Mouse (Mus musculus): Measurements from ENCODE around the gene Artn. TPM values are rescaled to one million over a fixed set of nuclear protein-coding genes. Genes with fewer than 3 reads are reported as not detected.

The Artn gene
- polyA plus RNA-seq, 1 experiment from 2014 or later, result 3.2 TPM

GRCm38 (mm10) chr4:117878301-117878700 lies 51.3 kb downstream of the Artn start:
- Histone ChIP-seq H3K36me3 (ENCODE audit: insufficient read depth, low read length) (no peaks in the 10 kb centered on the region), H3K9ac (replicated peaks; ENCODE audit: low read depth) (no peak overlapping the region), H3K9me3 (ENCODE audit: low read length) (no peaks in the 10 kb centered on the region), H3K4me1 (ENCODE audit: insufficient read depth, low read depth, low read length) (no peaks in the 10 kb centered on the region), H3K27me3 (replicated peaks; ENCODE audit: insufficient read depth, low read length) (no peaks in the 10 kb centered on the region), H3K27ac (ENCODE audit: low read length) (no peak overlapping the region), H3K4me3 (ENCODE audit: low read depth, low read length) (no peak overlapping the region), H3K4me2 (replicated peaks; ENCODE audit: low read depth, low read length) (no peak overlapping the region)
- WGBS, result 54% methylated on average over 9 of the region's 10 CpGs
- ATAC-seq (no peak), DNase-seq (ENCODE audit: low spot score) (no peak)
- TF ChIP-seq EP300 (IDR thresholded peaks at IDR 0.05) (no peak), CTCF (IDR thresholded peaks at IDR 0.05) (no peak)

Other genes starting within 250 kb of the Artn start
- gene Dmap1, start 247.5 kb downstream of the Artn start, polyA plus RNA-seq (2015; fragmentation: Nextera tagmentation; extraction: Ambion mirVana), result 37.0 and 37.8 TPM in 2 replicates
- gene Gm12845, start 205.4 kb downstream of the Artn start, polyA plus RNA-seq (2015; fragmentation: Nextera tagmentation; extraction: Ambion mirVana), result not detected in 2 replicates
- not detected in 2 replicates for gene Klf17, start 164.1 kb downstream of the Artn start, polyA plus RNA-seq (2015; fragmentation: Nextera tagmentation; extraction: Ambion mirVana)
- gene Slc6a9, start 95.3 kb downstream of the Artn start, polyA plus RNA-seq (2015; fragmentation: Nextera tagmentation; extraction: Ambion mirVana), result 17.3 and 19.1 TPM in 2 replicates
- 4.5 TPM in 2 replicates for gene Ccdc24, start 57.2 kb downstream of the Artn start, polyA plus RNA-seq (2015; fragmentation: Nextera tagmentation; extraction: Ambion mirVana)
- 7.2 and 7.7 TPM in 2 replicates for gene B4galt2, start 46.3 kb downstream of the Artn start, polyA plus RNA-seq (2015; fragmentation: Nextera tagmentation; extraction: Ambion mirVana)
- 346 TPM in 2 replicates for gene Atp6v0b, start 42.4 kb downstream of the Artn start, polyA plus RNA-seq (2015; fragmentation: Nextera tagmentation; extraction: Ambion mirVana)
- gene Dph2, start 37.7 kb downstream of the Artn start, polyA plus RNA-seq (2015; fragmentation: Nextera tagmentation; extraction: Ambion mirVana), result 7.8 and 8.6 TPM in 2 replicates
- 32.1 and 35.6 TPM in 2 replicates for gene Ipo13, start 14.8 kb downstream of the Artn start, polyA plus RNA-seq (2015; fragmentation: Nextera tagmentation; extraction: Ambion mirVana)
- 4.0 and 4.5 TPM in 2 replicates for gene St3gal3, start 205.2 kb upstream of the Artn start, polyA plus RNA-seq (2015; fragmentation: Nextera tagmentation; extraction: Ambion mirVana)